Mouse (Mus musculus): ENCODE measurements around the gene Hspe1.

- TF ChIP-seq CTCF (IDR thresholded peaks at IDR 0.05) (no peak), POLR2A (IDR thresholded peaks at IDR 0.05; ENCODE audit: insufficient read depth, low read depth, low read length) (no peak), EP300 (IDR thresholded peaks at IDR 0.05; ENCODE audit: insufficient read depth, low read depth, low read length) (no peak)
These were observed 41.8 kb downstream of the Hspe1 start for GRCm38 (mm10) chr1:55129716-55130115.

All from heart, adult 2 months (tissue).